Mouse (Mus musculus): ENCODE data around the gene Prps2.
"Not testable (repeated sequence)": the region's sequence is repeated elsewhere in the genome, so short reads cannot be mapped to it uniquely, and the experiment has no call there.

Gene Prps2

GRCm38 (mm10) chrX:167323742-167324141, 58.8 kb downstream of the Prps2 start:
- DNase-seq (ENCODE audit: low spot score), result no peak

DNA sequence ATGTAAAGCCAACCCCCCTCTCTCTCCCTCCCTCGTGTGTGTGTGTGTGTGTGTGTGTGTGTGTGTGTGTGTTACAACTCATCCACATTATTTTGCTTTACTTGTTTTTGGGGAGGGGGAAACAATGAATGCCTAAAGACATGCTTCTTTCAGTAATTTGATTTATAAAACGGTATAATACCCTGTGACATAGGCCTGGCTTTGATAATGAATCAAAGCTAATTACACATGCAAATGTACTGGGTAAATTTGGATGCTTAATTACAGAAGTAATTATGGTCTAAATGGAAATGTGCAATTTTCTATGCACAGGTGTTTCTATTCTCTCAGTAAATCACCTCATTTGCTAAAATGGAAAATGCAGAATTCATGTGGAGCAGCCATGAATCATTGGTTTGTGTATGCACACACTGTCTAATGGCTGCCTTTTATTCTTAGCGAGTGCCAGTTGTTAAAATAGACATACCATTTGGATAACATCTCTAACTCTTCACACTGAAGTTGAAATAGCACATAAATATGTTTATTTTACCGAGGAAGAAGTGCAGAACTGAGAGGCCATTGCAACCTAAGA, 61.2 kb downstream of the Prps2 start:
- DNase-seq (ENCODE audit: low spot score), result no peak

- DNase-seq (ENCODE audit: low spot score), result no peak
These were observed 63.6 kb downstream of the Prps2 start for GRCm38 (mm10) chrX:167318819-167319396.

- no peak for DNase-seq (ENCODE audit: low spot score)
These were observed 66.8 kb downstream of the Prps2 start for GRCm38 (mm10) chrX:167315766-167316165.

DNA sequence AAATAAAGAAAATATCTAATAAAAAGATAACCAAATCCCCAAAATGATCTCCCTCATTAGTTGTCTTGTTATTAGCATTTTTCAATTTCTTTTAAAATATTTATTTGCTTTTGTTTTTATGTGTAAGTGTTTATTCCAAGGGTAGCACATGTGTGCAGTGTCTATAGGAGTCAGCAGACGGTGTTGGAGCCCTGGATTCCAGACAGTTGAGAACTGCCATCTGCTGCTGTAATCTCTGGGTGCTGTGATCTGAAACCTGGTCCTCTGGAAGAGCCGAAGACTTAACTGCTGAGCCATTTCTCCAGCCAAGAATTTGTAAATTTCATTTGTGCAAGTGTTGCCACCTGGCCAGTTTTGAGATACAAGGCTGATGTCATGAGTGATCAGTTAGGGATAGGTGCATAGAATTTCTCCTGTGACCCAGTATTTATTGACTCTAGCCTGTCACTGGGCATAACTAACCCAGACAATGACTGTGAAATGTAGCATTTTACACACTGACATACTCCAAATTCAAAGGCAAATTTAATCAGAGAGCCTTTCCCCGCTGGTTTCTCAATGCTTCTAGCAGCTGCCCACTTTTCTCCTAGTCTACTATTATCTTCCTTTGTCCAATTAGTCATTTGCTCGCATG, 67.3 kb downstream of the Prps2 start:
- DNase-seq (ENCODE audit: low spot score), result no peak

GRCm38 (mm10) chrX:167302061-167302460, 80.5 kb downstream of the Prps2 start:
- not testable (repeated sequence) for DNase-seq (ENCODE audit: low spot score)

Measured in urinary bladder, postnatal 25 days (tissue).